Mouse (Mus musculus) liver, adult 2 months (tissue): Measurements from ENCODE around the gene Tlx2.

Source experiments
- CTCF ChIP-seq: fragments of 200-500 bp; IDR thresholded peaks from 2 replicates; pipeline ENCODE4 v1.5.1; 2011; ENCODE audit warnings: low read depth, low read length, control low read depth
- POLR2A ChIP-seq: fragments of 200-500 bp; IDR thresholded peaks from 2 replicates; pipeline ENCODE4 v1.6.1; 2011; ENCODE audit warnings: low read length, control low read depth; ENCODE audit not compliant: insufficient read depth; ENCODE audit errors: extremely low read depth

- TF ChIP-seq CTCF (no peak), POLR2A (no peak)
Measured at GRCm38 (mm10) chr6:83117616-83118015, 47.5 kb upstream of the Tlx2 start.
